Mouse (Mus musculus) hindbrain, embryonic 13.5 days (tissue): ENCODE measurements at regions not wholly inside any gene's neighbourhood (a gene's known extent, or its start where the extent isn't known, plus 50 kb on each side); places are given as distances from the start of the nearest gene placed in this dataset.

Experiments used
- ATAC-seq: fragments of 200-750 bp; cut with Nextera tagmentation; 2 replicates; pipeline ENCODE4 v1.8.0; 2017; ENCODE audit warnings: moderate TSS enrichment; ENCODE audit not compliant: low FRiP score
- H3K27ac ChIP-seq: fragments of 300-500 bp; sonication (generic); 2 replicates; pipeline ENCODE4 v1.5.1; 2015; ENCODE audit warnings: inconsistent platforms, mild to moderate bottlenecking, moderate library complexity
- H3K27me3 ChIP-seq: fragments of 300-500 bp; sonication (generic); 2 replicates; pipeline ENCODE4 v1.6.1; 2015; ENCODE audit warnings: mild to moderate bottlenecking, inconsistent platforms
- H3K36me3 ChIP-seq: fragments of 300-500 bp; sonication (generic); 2 replicates; pipeline ENCODE4 v1.6.1; 2015; ENCODE audit warnings: mild to moderate bottlenecking, inconsistent platforms
- H3K4me1 ChIP-seq: fragments of 300-500 bp; sonication (generic); replicated peaks from 2 replicates; pipeline ENCODE4 v1.6.1; 2015; ENCODE audit warnings: inconsistent platforms
- H3K4me2 ChIP-seq: fragments of 300-500 bp; sonication (generic); 2 replicates; pipeline ENCODE4 v1.6.1; 2015; ENCODE audit warnings: inconsistent platforms, mild to moderate bottlenecking, moderate library complexity
- H3K4me3 ChIP-seq: fragments of 300-500 bp; sonication (generic); 2 replicates; pipeline ENCODE4 v1.5.1; 2015; ENCODE audit warnings: mild to moderate bottlenecking, inconsistent platforms
- H3K9ac ChIP-seq: fragments of 300-500 bp; sonication (generic); 2 replicates; pipeline ENCODE4 v1.6.1; 2015; ENCODE audit warnings: mild to moderate bottlenecking, inconsistent platforms
- H3K9me3 ChIP-seq: fragments of 300-500 bp; sonication (generic); 2 replicates; pipeline ENCODE4 v1.6.1; 2016; ENCODE audit warnings: inconsistent platforms
- WGBS: fragments of 180-500 bp; shearing (Covaris S2); methylation state at CpG from one replicate; pipeline ENCODE4 v1.1.7; 2015; 5-methylcytosine and 5-hydroxymethylcytosine counted together

GRCm38 (mm10) chr6:26650101-26650500 lies 841.1 kb upstream of the Pot1a start:
- Histone ChIP-seq H3K27ac (no peak overlapping the region), H3K27me3 (no peaks in the 10 kb centered on the region), H3K4me3 (no peak overlapping the region), H3K36me3 (no peaks in the 10 kb centered on the region), H3K9me3 (no peaks in the 10 kb centered on the region), H3K9ac (no peak overlapping the region), H3K4me2 (no peak overlapping the region), H3K4me1 (no peaks in the 10 kb centered on the region)
- 51% methylated on average over 5 of the region's 5 CpGs for WGBS
- peak; percentile 65; the same call in 1 of the 2 replicates for ATAC-seq

- 62% methylated on average over 1 of the region's 1 CpGs for WGBS
- H3K4me1 ChIP-seq = no peaks in the 10 kb centered on the region
- no peak overlapping the region for H3K4me2 ChIP-seq
- H3K9ac ChIP-seq = no peak overlapping the region
- ATAC-seq = peak; percentile 54; the same call in 1 of the 2 replicates
- no peaks in the 10 kb centered on the region for H3K9me3 ChIP-seq
- no peaks in the 10 kb centered on the region for H3K36me3 ChIP-seq
- no peaks in the 10 kb centered on the region for H3K27me3 ChIP-seq
- H3K27ac ChIP-seq = no peak overlapping the region
- no peak overlapping the region for H3K4me3 ChIP-seq
Measured at GRCm38 (mm10) chr6:26649514-26649913, 840.5 kb upstream of the Pot1a start.

GRCm38 (mm10) chr6:26628479-26628878 lies 819.4 kb upstream of the Pot1a start:
- Histone ChIP-seq H3K9me3 (no peaks in the 10 kb centered on the region), H3K4me2 (no peak overlapping the region), H3K27ac (no peak overlapping the region), H3K4me3 (no peak overlapping the region), H3K4me1 (no peaks in the 10 kb centered on the region), H3K36me3 (no peaks in the 10 kb centered on the region), H3K27me3 (no peaks in the 10 kb centered on the region), H3K9ac (no peak overlapping the region)
- WGBS = 77% methylated on average over 1 of the region's 1 CpGs
- ATAC-seq = no peak
